Mouse (Mus musculus) megakaryocyte, adult 5-6 weeks (primary cell): ENCODE measurements around the gene Zzz3. TPM values are rescaled to one million over a fixed set of nuclear protein-coding genes. Genes with fewer than 3 reads are reported as not detected.
"Not testable (repeated sequence)": the region's sequence is repeated elsewhere in the genome, so short reads cannot be mapped to it uniquely, and the experiment has no call there.

Experiments used
- ATAC-seq: 2 replicates; pipeline ENCODE4 v1.8.0; 2016; ENCODE audit warnings: mild to moderate bottlenecking, inconsistent platforms; ENCODE audit not compliant: poor library complexity, severe bottlenecking
- total RNA-seq, 2 experiments: library from RNA; stranded (forward) in 1 of 2; stranded (reverse) in 1 of 2; fragments of 153-499, 151-499 nt in 1 of 2; fragments of 221-1000, 200-1000 nt in 1 of 2; gene quantifications; 2 replicates each; pipeline versions ENCODE4 v1.2.3 to v1.2.4; 2015 to 2017

Gene Zzz3
- total RNA-seq, 2 experiments from 2014 or later = 34.0 to 48.3 TPM

- no peak for ATAC-seq
Measured at GRCm38 (mm10) chr3:152400875-152401274, 5.6 kb downstream of the Zzz3 start.

- peak; percentile 62 for ATAC-seq
Measured at GRCm38 (mm10) chr3:152401964-152402670, 6.8 kb downstream of the Zzz3 start.

GRCm38 (mm10) chr3:152402671-152403066 is 7.4 kb downstream of the Zzz3 start:
- ATAC-seq = no peak

- no peak for ATAC-seq
Measured at GRCm38 (mm10) chr3:152403827-152404226, 8.6 kb downstream of the Zzz3 start.

- ATAC-seq = no peak
Measured at GRCm38 (mm10) chr3:152405420-152405819, 10.1 kb downstream of the Zzz3 start.

GRCm38 (mm10) chr3:152405978-152406640 is 10.8 kb downstream of the Zzz3 start:
- ATAC-seq = peak; percentile 69

- no peak for ATAC-seq
Measured at GRCm38 (mm10) chr3:152410980-152411551, 15.8 kb downstream of the Zzz3 start.

- no peak for ATAC-seq
Measured at GRCm38 (mm10) chr3:152412362-152412761, 17.1 kb downstream of the Zzz3 start.

- no peak for ATAC-seq
Measured at GRCm38 (mm10) chr3:152428925-152429324, 33.7 kb downstream of the Zzz3 start.

- 0 out of 2 replicates have a peak, but pooled peaks have one; percentile 47 for ATAC-seq
Measured at GRCm38 (mm10) chr3:152432677-152433076, 37.4 kb downstream of the Zzz3 start.

- ATAC-seq = no peak
Measured at GRCm38 (mm10) chr3:152435590-152435989, 40.3 kb downstream of the Zzz3 start.

- no peak for ATAC-seq
Measured at GRCm38 (mm10) chr3:152438068-152438467, 42.8 kb downstream of the Zzz3 start.

GRCm38 (mm10) chr3:152442795-152443194 is 47.5 kb downstream of the Zzz3 start:
- ATAC-seq = no peak

GRCm38 (mm10) chr3:152444114-152444513 is 48.8 kb downstream of the Zzz3 start:
- no peak for ATAC-seq

- ATAC-seq = no peak
Measured at GRCm38 (mm10) chr3:152446966-152447365, 51.7 kb downstream of the Zzz3 start.

- ATAC-seq = no peak
Measured at GRCm38 (mm10) chr3:152453163-152453562, 57.9 kb downstream of the Zzz3 start.

GRCm38 (mm10) chr3:152457308-152458035 is 62.2 kb downstream of the Zzz3 start:
- 0 out of 2 replicates have a peak, but pooled peaks have one; percentile 30 for ATAC-seq

- ATAC-seq = not testable (repeated sequence)
Measured at GRCm38 (mm10) chr3:152458875-152459274, 63.6 kb downstream of the Zzz3 start.

- ATAC-seq = no peak
Measured at GRCm38 (mm10) chr3:152460802-152461201, 65.5 kb downstream of the Zzz3 start.

GRCm38 (mm10) chr3:152462038-152462547 is 66.8 kb downstream of the Zzz3 start:
- no peak for ATAC-seq

- ATAC-seq = no peak
Measured at GRCm38 (mm10) chr3:152462900-152463299, 67.6 kb downstream of the Zzz3 start.
